Mouse (Mus musculus) left cerebral cortex, postnatal 10 days (tissue): ENCODE results near the gene Mybbp1a. TPM values are rescaled to one million over a fixed set of nuclear protein-coding genes. Genes with fewer than 3 reads are reported as not detected.

Source experiments
- DNase-seq, 2 experiments: peaks; one replicate each; pipeline ENCODE4 v3.0.0; 2021 to 2022; ENCODE audit warnings: low spot score in 2 of 2, mixed read lengths in 1 of 2; ENCODE audit errors: extremely low spot score in 1 of 2
- intact Hi-C: fragments of 180-260 bp; cut with DNase I; formaldehyde crosslinking; loops from one replicate; pipeline ENCODE4 v1.15.1; 2025
- total RNA-seq, 2 experiments: library from RNA; stranded (reverse); gene quantifications; 2 replicates each; pipeline ENCODE4 v1.2.3; 2021

Mybbp1a gene
- 10 to 100 TPM; 52.8 to 55.9 TPM for total RNA-seq

- peak; percentile 98 for DNase-seq
- intact Hi-C loops = no loop called here
Measured at GRCm38 (mm10) chr11:72440965-72441664, at the start of gene Mybbp1a. Mybbp1a (plus strand) TSS chr11:72441355.

GRCm38 (mm10) chr11:72393243-72393642 is 47.9 kb upstream of the Mybbp1a start:
- no peak for DNase-seq
- intact Hi-C loops = no loop called here

DNA sequence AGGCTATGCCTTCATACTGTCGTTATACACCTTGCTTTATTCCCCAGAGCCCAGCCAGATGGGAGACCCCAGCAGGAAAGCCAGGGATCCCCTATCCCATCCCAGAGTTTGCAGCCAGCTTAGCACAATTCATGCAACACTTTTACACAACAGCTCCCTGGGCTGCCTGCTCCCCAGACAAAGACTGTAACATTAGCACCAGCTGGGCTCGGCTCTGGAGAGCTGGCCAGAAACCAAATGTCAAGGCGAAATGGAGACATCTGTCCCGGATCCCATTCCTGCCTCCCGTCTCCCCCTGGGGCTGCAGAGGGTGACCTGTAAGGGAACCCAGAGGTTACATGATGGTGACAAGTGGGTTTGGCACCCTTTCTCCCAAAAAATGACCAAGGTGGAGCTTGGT is 47.5 kb upstream of the Mybbp1a start:
- DNase-seq = no peak
- intact Hi-C loops = no loop called here

- intact Hi-C loops = no loop called here
- DNase-seq = no peak
Measured at GRCm38 (mm10) chr11:72394694-72395093, 46.5 kb upstream of the Mybbp1a start.

DNA sequence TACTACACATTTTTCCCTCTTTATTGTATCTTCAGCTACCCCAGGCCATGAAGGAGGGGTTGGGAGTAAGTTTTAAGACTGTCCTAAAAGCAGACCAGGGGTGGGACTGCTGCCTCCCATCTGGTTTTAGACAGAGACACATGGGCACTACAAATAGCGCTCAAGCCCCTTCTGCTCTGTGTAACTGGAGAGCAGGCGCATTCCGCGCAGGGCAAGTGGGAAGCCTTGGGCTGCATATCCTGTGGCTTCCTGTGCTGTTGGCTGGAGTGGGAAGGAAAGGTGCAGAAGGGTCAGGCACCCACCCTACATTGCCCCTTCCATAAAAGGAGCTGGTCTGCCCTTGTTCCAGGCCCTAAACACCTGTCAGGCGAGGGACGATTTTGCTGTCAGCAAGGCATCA is 45.5 kb upstream of the Mybbp1a start:
- DNase-seq = no peak
- intact Hi-C loops = no loop called here

DNA sequence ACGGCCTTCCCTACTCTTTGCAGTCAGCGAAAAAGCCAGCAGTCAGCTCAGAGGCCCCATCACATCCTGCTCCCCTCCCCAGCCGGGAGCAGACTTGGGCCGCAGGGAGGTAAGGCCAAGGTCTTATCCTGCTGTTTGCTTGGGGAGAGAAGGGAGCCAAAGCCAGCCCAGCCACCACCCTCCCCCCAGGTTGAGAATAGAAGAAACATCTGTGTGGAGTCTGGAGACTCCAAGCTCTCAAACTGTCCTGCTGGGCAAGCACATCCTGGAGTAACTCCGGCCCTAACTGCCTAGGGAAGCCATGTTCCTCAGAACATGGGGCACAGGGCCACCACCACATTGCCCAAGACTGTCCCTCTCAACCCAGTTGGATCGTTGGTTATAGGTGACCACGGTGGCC is 44.5 kb upstream of the Mybbp1a start:
- intact Hi-C loops = no loop called here
- no peak for DNase-seq

- intact Hi-C loops = no loop called here
- DNase-seq = peak in 1 of 2 experiments; percentile 68
Measured at GRCm38 (mm10) chr11:72397072-72397471, 44.1 kb upstream of the Mybbp1a start.

- intact Hi-C loops = no loop called here
- DNase-seq = no peak
Measured at GRCm38 (mm10) chr11:72397811-72398525, 43.2 kb upstream of the Mybbp1a start.

GRCm38 (mm10) chr11:72401068-72401467 is 40.1 kb upstream of the Mybbp1a start:
- no peak for DNase-seq

GRCm38 (mm10) chr11:72402017-72402416 is 39.1 kb upstream of the Mybbp1a start:
- no peak for DNase-seq
- intact Hi-C loops = no loop called here

More at GRCm38 (mm10) chr11:72401068-72401467, 40.1 kb upstream of the Mybbp1a start:
- intact Hi-C loops = no loop called here

- intact Hi-C loops = no loop called here
- DNase-seq = no peak
Measured at GRCm38 (mm10) chr11:72402969-72403368, 38.2 kb upstream of the Mybbp1a start.

DNA sequence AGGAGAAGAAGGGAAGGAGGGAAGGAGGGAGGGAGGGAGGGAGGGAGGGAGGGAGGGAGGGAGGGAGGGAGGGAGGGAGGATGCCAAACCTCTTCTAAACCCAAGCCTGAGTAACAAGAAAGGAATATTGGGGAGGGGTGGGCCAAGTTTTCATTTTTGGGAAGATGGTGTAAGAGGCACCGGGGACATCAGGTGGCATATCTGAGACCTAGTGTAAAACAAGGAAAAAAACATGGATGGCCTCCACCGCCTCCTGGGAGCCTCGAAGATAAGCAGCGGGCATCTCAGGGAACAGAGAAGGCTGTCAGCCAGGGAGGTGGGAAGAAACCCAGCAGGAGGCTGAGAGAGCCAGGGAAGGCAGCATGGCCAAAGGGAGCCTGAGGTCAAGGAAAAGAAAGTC is 35.6 kb upstream of the Mybbp1a start:
- no peak for DNase-seq
- intact Hi-C loops = no loop called here

DNA sequence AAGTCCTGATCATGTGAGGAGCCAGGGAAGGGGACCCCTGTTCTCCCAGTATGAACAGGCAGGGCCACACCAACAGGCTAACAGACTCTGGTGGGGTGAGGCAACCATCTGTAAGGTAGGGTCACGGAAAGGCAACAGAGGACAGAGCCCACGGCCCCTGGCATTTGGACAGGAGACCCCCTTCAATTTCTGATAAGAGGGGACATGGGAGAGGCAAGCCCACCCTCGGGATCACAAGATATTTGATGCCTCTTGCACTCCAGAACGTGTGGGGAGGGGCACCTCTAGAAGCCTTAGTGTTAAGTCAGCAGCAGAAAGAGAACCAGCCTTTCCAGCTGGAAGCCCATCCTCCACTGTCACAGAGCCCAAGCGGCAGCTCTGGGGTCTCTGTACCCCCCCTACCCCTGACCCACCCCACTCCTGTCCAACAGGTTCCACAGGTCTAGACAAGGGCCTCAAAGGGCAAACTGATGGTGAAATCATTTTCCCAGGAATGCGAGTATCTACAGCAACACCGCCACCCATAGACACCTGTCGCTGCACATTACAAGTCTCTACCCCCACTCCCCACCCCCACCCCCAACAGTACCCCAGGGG is 35.0 kb upstream of the Mybbp1a start:
- no peak for DNase-seq
- intact Hi-C loops = no loop called here

- no peak for DNase-seq
- intact Hi-C loops = no loop called here
Measured at GRCm38 (mm10) chr11:72407081-72407480, 34.1 kb upstream of the Mybbp1a start.

DNA sequence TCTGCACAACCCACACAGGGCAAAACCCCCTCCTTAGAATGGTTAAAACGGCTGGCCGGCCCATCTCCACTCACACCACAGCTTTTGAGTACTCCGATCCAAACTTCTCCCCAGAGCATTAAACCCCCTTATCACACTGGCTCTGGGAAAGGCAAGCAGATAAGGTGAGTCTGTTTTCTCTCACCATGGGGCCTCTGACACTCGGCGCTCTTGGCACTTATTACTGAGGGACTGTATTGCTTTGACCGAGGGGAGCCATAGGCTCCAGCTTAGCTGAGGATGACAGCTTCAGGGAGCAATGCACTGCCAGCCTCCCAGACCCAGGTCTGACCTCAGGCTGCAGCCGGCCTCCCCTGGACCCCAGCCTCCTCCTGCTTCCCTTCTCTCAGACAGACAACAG is 33.6 kb upstream of the Mybbp1a start:
- intact Hi-C loops = no loop called here

GRCm38 (mm10) chr11:72408451-72409170 is 32.5 kb upstream of the Mybbp1a start:
- intact Hi-C loops = no loop called here
- DNase-seq = no peak

More for the DNA sequence above, 33.6 kb upstream of the Mybbp1a start:
- no peak for DNase-seq

GRCm38 (mm10) chr11:72409649-72410385 is 31.3 kb upstream of the Mybbp1a start:
- intact Hi-C loops = no loop called here

DNA sequence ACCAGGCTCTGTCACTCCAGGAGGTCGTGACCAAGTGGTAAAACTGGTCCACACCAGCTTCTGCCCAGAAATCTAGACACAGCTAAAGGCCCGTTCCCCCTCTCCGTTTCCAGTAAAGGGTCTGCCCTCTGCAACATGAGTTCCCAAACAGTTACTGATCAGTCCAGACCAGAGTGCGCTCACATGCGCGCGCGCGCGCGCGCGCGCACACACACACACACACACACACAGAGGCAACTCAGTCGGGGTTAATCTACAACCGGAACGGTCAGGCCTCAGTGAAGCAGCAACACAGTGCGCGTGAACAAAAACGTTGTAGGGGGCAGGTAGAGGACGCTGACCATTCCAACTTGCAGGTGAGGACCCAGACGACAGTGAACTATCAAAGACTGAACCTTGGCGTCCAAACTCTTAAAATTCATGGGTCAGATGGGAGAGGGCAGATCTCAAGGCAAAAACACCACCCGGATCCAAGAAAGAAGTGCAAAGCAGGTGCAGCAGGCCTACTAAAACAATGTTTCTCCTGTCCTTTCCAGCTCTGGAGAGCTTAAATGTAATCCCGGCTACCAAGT is 30.5 kb upstream of the Mybbp1a start:
- intact Hi-C loops = no loop called here
- DNase-seq = no peak

More at GRCm38 (mm10) chr11:72409649-72410385, 31.3 kb upstream of the Mybbp1a start:
- DNase-seq = no peak
